Mouse (Mus musculus) liver, postnatal 0 days (tissue): ENCODE measurements around the gene Lysmd3.
"Not testable (repeated sequence)": the region's sequence is repeated elsewhere in the genome, so short reads cannot be mapped to it uniquely, and the experiment has no call there.

Experiments used
- CTCF ChIP-seq: sonication (generic); IDR thresholded peaks from 2 replicates; pipeline ENCODE4 v1.5.1; 2016; ENCODE audit warnings: antibody characterized with exemption, low read depth
- EP300 ChIP-seq: IDR thresholded peaks from 2 replicates; pipeline ENCODE4 v1.6.1; 2016; ENCODE audit warnings: antibody characterized with exemption, low read depth, mild to moderate bottlenecking

DNA sequence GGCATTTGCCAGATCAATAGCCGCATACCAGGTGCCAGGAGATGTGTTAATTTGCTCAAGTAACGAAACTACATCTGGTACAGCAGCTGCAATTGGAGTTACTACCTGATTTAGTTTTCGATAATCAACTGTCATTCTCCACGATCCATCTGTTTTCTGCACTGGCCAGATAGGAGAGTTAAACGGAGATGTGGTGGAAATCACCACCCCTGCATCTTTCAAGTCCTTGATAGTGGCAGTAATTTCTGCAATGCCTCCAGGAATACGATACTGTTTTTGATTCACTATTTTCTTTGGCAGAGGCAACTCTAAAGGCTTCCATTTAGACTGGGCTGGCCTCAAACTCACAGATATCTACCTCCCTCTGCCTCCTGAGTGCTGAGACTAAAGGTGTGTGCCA lies 7.1 kb upstream of the Lysmd3 start:
- not testable (repeated sequence) for TF ChIP-seq CTCF
- peak; percentile 82 for TF ChIP-seq EP300
